Mouse (Mus musculus): ENCODE results near the gene Gm20388. TPM values are rescaled to one million over a fixed set of nuclear protein-coding genes. Genes with fewer than 3 reads are reported as not detected.
A peak's percentile ranks its signal among the peaks of the same experiment; 100 is the strongest.

The Gm20388 gene
- polyA plus RNA-seq, 1 experiment from 2014 or later = not detected

GRCm38 (mm10) chr8:120227578-120227876 lies 316.9 kb downstream of the Gm20388 start:
- peaks cover 74% of the 10 kb centered on the region for H3K4me1 ChIP-seq (ENCODE audit: control insufficient read depth, insufficient read depth, low read length)
- no peaks in the 10 kb centered on the region for H3K9me3 ChIP-seq (ENCODE audit: control insufficient read depth, low read length)
- no peaks in the 10 kb centered on the region for H3K36me3 ChIP-seq (ENCODE audit: control insufficient read depth, insufficient read depth, low read length)
- peak overlapping the region; percentile 61 for H3K9ac ChIP-seq (ENCODE audit: low read length)
- peak overlapping the region; percentile 64 for H3K4me3 ChIP-seq (ENCODE audit: low read depth, low read length)
- H3K4me2 ChIP-seq = peak overlapping the region; percentile 99
- H3K27me3 ChIP-seq (ENCODE audit: control insufficient read depth, insufficient read depth, low read length) = peaks cover 17% of the 10 kb centered on the region
- no peak for DNase-seq (ENCODE audit: low spot score, missing footprints)
- ATAC-seq (ENCODE audit: low FRiP score) = peak; percentile 20
- H3K27ac ChIP-seq (ENCODE audit: low read depth, low read length) = peak overlapping the region; percentile 76

GRCm38 (mm10) chr8:120227891-120228591 lies 317.4 kb downstream of the Gm20388 start, which contains the start of gene Gse1:
Gse1 (plus strand) TSS chr8:120228456.
- peaks cover 17% of the 10 kb centered on the region for H3K27me3 ChIP-seq (ENCODE audit: control insufficient read depth, insufficient read depth, low read length)
- WGBS = under 1% methylated on average over 43 of the region's 52 CpGs
- no peaks in the 10 kb centered on the region for H3K9me3 ChIP-seq (ENCODE audit: control insufficient read depth, low read length)

GRCm38 (mm10) chr8:120228781-120229573 lies 318.3 kb downstream of the Gm20388 start:
- Histone ChIP-seq H3K4me2 (peak overlapping the region; percentile 99), H3K9ac (ENCODE audit: low read length) (peak overlapping the region; percentile 75), H3K9me3 (ENCODE audit: control insufficient read depth, low read length) (no peaks in the 10 kb centered on the region), H3K27me3 (ENCODE audit: control insufficient read depth, insufficient read depth, low read length) (peaks cover 17% of the 10 kb centered on the region), H3K27ac (ENCODE audit: low read depth, low read length) (no peak overlapping the region), H3K36me3 (ENCODE audit: control insufficient read depth, insufficient read depth, low read length) (no peaks in the 10 kb centered on the region), H3K4me1 (ENCODE audit: control insufficient read depth, insufficient read depth, low read length) (peaks cover 83% of the 10 kb centered on the region), H3K4me3 (ENCODE audit: low read depth, low read length) (peak overlapping the region; percentile 64)
- DNase-seq (ENCODE audit: low spot score, missing footprints) (peak; percentile 93), ATAC-seq (ENCODE audit: low FRiP score) (peak; percentile 12; the same call in 1 of the 2 replicates)
- WGBS = under 1% methylated on average over 124 of the region's 125 CpGs

More at GRCm38 (mm10) chr8:120227891-120228591, 317.4 kb downstream of the Gm20388 start, which contains the start of gene Gse1:
- Histone ChIP-seq H3K4me2 (peak within 1 kb of the TSS; percentile 99), H3K27ac (ENCODE audit: low read depth, low read length) (peak within 1 kb of the TSS; percentile 76), H3K4me1 (ENCODE audit: control insufficient read depth, insufficient read depth, low read length) (peaks cover 75% of the 10 kb centered on the region), H3K4me3 (ENCODE audit: low read depth, low read length) (peak within 1 kb of the TSS; percentile 64), H3K9ac (ENCODE audit: low read length) (peak within 1 kb of the TSS; percentile 75), H3K36me3 (ENCODE audit: control insufficient read depth, insufficient read depth, low read length) (no peaks in the 10 kb centered on the region)
- DNase-seq (ENCODE audit: low spot score, missing footprints) (peak; percentile 98), ATAC-seq (ENCODE audit: low FRiP score) (peak; percentile 79)

DNA sequence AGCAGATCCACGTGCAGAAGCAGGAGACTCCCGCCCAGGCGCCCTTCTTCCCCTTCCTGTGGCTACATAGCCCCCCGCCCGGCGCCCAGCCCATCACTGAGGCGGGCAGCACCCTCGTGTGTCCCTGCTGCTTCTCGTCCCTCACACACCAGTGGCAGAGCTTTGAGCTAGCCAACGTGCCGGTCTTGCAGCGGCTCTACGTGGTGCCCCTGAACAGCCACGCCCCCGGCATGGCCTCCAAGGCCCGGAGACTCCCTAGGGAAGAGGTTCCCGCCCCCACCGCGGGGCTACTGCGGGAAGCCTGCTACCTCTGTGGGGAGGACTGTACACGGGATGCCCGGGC lies 318.9 kb downstream of the Gm20388 start:
- no peaks in the 10 kb centered on the region for H3K9me3 ChIP-seq (ENCODE audit: control insufficient read depth, low read length)
- no peak for DNase-seq (ENCODE audit: low spot score, missing footprints)
- peak; percentile 3; the same call in 1 of the 2 replicates for ATAC-seq (ENCODE audit: low FRiP score)
- WGBS = under 1% methylated on average over 22 of the region's 22 CpGs
- peak overlapping the region; percentile 64 for H3K4me3 ChIP-seq (ENCODE audit: low read depth, low read length)
- H3K27ac ChIP-seq (ENCODE audit: low read depth, low read length) = no peak overlapping the region
- peaks cover 17% of the 10 kb centered on the region for H3K27me3 ChIP-seq (ENCODE audit: control insufficient read depth, insufficient read depth, low read length)
- peak overlapping the region; percentile 75 for H3K9ac ChIP-seq (ENCODE audit: low read length)
- no peaks in the 10 kb centered on the region for H3K36me3 ChIP-seq (ENCODE audit: control insufficient read depth, insufficient read depth, low read length)
- peaks cover 84% of the 10 kb centered on the region for H3K4me1 ChIP-seq (ENCODE audit: control insufficient read depth, insufficient read depth, low read length)
- peak overlapping the region; percentile 99 for H3K4me2 ChIP-seq

GRCm38 (mm10) chr8:120230081-120230480 lies 319.4 kb downstream of the Gm20388 start:
- Histone ChIP-seq H3K9ac (ENCODE audit: low read length) (peak overlapping the region; percentile 75), H3K9me3 (ENCODE audit: control insufficient read depth, low read length) (no peaks in the 10 kb centered on the region), H3K4me3 (ENCODE audit: low read depth, low read length) (peak overlapping the region; percentile 64), H3K27me3 (ENCODE audit: control insufficient read depth, insufficient read depth, low read length) (peaks cover 17% of the 10 kb centered on the region), H3K27ac (ENCODE audit: low read depth, low read length) (no peak overlapping the region), H3K36me3 (ENCODE audit: control insufficient read depth, insufficient read depth, low read length) (no peaks in the 10 kb centered on the region), H3K4me2 (peak overlapping the region; percentile 99), H3K4me1 (ENCODE audit: control insufficient read depth, insufficient read depth, low read length) (peaks cover 83% of the 10 kb centered on the region)
- ATAC-seq (ENCODE audit: low FRiP score) (no peak), DNase-seq (ENCODE audit: low spot score, missing footprints) (peak; percentile 93)
- WGBS = 5% methylated on average over 22 of the region's 22 CpGs

- no peak for ATAC-seq (ENCODE audit: low FRiP score)
- H3K9ac ChIP-seq (ENCODE audit: low read length) = peak overlapping the region; percentile 75
These were observed 320.3 kb downstream of the Gm20388 start for GRCm38 (mm10) chr8:120230715-120231614.

GRCm38 (mm10) chr8:120231870-120232269 lies 321.2 kb downstream of the Gm20388 start:
- peaks cover 17% of the 10 kb centered on the region for H3K27me3 ChIP-seq (ENCODE audit: control insufficient read depth, insufficient read depth, low read length)
- H3K4me1 ChIP-seq (ENCODE audit: control insufficient read depth, insufficient read depth, low read length) = peaks cover 67% of the 10 kb centered on the region
- no peaks in the 10 kb centered on the region for H3K36me3 ChIP-seq (ENCODE audit: control insufficient read depth, insufficient read depth, low read length)
- H3K27ac ChIP-seq (ENCODE audit: low read depth, low read length) = no peak overlapping the region
- H3K9me3 ChIP-seq (ENCODE audit: control insufficient read depth, low read length) = no peaks in the 10 kb centered on the region
- peak overlapping the region; percentile 21; the same call in 1 of the 2 replicates for H3K9ac ChIP-seq (ENCODE audit: low read length)
- WGBS = 77% methylated on average over 3 of the region's 3 CpGs
- peak overlapping the region; percentile 64; the same call in 1 of the 2 replicates for H3K4me3 ChIP-seq (ENCODE audit: low read depth, low read length)
- peak overlapping the region; percentile 99 for H3K4me2 ChIP-seq
- ATAC-seq (ENCODE audit: low FRiP score) (no peak), DNase-seq (ENCODE audit: low spot score, missing footprints) (no peak)

More at GRCm38 (mm10) chr8:120230715-120231614, 320.3 kb downstream of the Gm20388 start:
- H3K4me2 ChIP-seq = peak overlapping the region; percentile 99
- H3K27me3 ChIP-seq (ENCODE audit: control insufficient read depth, insufficient read depth, low read length) = peaks cover 17% of the 10 kb centered on the region
- H3K9me3 ChIP-seq (ENCODE audit: control insufficient read depth, low read length) = no peaks in the 10 kb centered on the region
- 26% methylated on average over 18 of the region's 18 CpGs for WGBS
- peak overlapping the region; percentile 64 for H3K4me3 ChIP-seq (ENCODE audit: low read depth, low read length)
- H3K36me3 ChIP-seq (ENCODE audit: control insufficient read depth, insufficient read depth, low read length) = no peaks in the 10 kb centered on the region
- DNase-seq (ENCODE audit: low spot score, missing footprints) = peak; percentile 90
- no peak overlapping the region for H3K27ac ChIP-seq (ENCODE audit: low read depth, low read length)
- H3K4me1 ChIP-seq (ENCODE audit: control insufficient read depth, insufficient read depth, low read length) = peaks cover 74% of the 10 kb centered on the region

- Histone ChIP-seq H3K4me2 (peak overlapping the region; percentile 99), H3K27me3 (ENCODE audit: control insufficient read depth, insufficient read depth, low read length) (peaks cover 17% of the 10 kb centered on the region), H3K36me3 (ENCODE audit: control insufficient read depth, insufficient read depth, low read length) (no peaks in the 10 kb centered on the region), H3K27ac (ENCODE audit: low read depth, low read length) (no peak overlapping the region), H3K9me3 (ENCODE audit: control insufficient read depth, low read length) (no peaks in the 10 kb centered on the region), H3K4me1 (ENCODE audit: control insufficient read depth, insufficient read depth, low read length) (peaks cover 62% of the 10 kb centered on the region), H3K4me3 (ENCODE audit: low read depth, low read length) (peak overlapping the region; percentile 26; the same call in 1 of the 2 replicates), H3K9ac (ENCODE audit: low read length) (peak overlapping the region; percentile 55)
- WGBS = 48% methylated on average over 4 of the region's 4 CpGs
- DNase-seq (ENCODE audit: low spot score, missing footprints) (no peak), ATAC-seq (ENCODE audit: low FRiP score) (no peak)
These were observed 321.8 kb downstream of the Gm20388 start for GRCm38 (mm10) chr8:120232398-120232797.

Measured in midbrain, embryonic 11.5 days (tissue).